Mouse (Mus musculus) embryo, embryonic 11.5 days (tissue): Measurements from ENCODE around the gene Cep350.

Experiments
- DNase-seq: peaks from one replicate; pipeline ENCODE4 v3.0.0-alpha.2; 2012; ENCODE audit warnings: low read depth, low spot score

Gene Cep350

DNA sequence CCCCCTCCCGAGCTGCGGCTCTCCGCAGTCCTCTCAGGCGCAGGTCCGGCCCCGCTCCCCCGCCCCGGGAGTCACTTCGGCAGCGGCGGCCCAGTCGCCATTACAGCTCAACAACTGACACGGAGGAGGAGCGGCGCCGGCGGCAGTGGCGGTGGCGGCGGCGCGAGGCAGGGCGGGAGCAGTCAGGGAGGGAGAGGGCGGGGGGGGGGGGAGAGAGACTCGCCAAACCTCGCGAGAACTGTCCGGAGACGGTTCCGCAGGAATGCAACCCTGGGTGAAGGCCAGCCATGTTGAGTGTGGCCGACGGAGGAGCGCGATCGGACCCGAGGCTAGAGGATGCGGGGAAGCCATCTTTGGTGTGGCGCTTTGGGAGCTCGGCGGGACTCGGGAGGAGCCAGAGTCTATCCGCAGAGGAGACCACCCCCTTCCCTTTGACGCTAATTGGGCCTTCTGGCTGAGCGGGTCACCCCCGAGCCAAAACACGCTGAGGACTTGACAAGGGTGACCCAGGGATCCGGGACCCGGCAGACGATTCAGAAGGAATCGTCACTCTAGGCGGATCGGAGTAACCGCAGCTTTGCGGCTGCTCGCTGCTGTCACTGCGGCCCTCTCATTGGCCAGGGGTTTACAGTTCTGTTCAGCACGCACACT, at the start of gene Cep350:
Gene Cep350 (minus strand): TSS at position 188 of the 651 bp plus-strand sequence.
- peak; percentile 94 for DNase-seq

DNA sequence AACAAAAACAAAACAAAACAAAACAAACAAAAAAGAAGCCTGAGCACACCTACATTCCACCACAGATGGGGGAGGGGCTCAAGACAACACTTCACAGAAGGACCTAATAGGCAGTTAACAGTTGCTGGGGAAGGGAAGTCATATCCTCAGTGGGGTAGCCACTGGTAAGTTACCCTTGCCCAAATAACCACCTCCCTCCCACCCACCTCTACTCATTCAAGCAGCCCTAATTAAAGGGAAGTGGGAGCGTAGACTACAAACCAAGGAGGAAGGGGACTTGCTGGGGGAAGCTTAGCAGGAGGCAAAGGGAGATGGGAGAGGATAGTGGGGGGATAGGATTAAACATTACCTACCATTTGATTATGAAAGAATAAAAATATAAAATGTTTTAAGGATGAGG, 47.3 kb upstream of the Cep350 start:
- no peak for DNase-seq

- DNase-seq, result no peak
Observed at GRCm38 (mm10) chr1:156019800-156020199, 46.7 kb upstream of the Cep350 start.

GRCm38 (mm10) chr1:156009003-156009402, 35.9 kb upstream of the Cep350 start:
- no peak for DNase-seq

- no peak for DNase-seq
Observed at GRCm38 (mm10) chr1:156005906-156006305, 32.9 kb upstream of the Cep350 start.

- DNase-seq, result no peak
Observed at GRCm38 (mm10) chr1:156003201-156003935, 30.3 kb upstream of the Cep350 start.

- no peak for DNase-seq
Observed at GRCm38 (mm10) chr1:156002366-156002765, 29.3 kb upstream of the Cep350 start.

GRCm38 (mm10) chr1:155995612-155996011, 22.6 kb upstream of the Cep350 start:
- DNase-seq, result no peak

- DNase-seq, result no peak
Observed at GRCm38 (mm10) chr1:155994524-155994923, 21.5 kb upstream of the Cep350 start.

DNA sequence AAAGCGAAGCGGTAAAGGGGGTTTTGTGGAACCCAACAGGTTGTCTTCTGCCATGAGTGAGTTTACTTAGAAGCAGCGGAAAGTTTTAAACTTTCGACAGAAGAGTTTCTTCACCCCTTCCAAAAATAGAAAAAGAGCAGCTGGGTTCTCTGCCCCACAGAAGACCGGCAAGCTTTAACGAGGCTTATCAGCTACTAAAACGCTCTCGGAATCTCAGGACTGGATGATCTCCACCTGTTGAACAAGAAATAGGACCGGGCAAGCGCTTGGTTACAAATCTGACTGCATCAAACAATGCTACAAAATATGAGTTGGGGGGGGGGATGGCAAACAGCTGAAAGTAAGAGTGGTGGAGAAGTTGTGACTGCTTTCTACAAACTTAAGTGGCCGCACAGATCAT, 17.3 kb upstream of the Cep350 start:
- DNase-seq, result no peak

DNA sequence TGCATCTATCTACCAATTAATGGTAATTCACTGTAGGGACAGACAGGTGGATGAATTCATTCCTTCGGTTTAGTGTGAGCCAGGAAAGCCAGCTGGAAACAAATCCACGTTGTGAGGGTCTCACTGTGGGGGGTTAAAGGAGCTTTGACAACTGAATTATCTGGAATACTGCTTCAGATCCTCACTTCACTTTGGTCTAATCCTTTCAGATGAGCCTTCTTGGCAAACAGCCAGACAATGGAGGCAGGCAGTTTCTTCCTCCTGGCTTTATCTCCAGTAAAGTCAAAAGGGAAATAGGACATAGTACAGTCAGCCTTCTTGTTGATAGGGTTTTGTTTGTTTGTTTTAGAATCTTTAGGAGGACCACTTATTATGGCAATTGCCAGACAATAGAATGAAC, 16.3 kb upstream of the Cep350 start:
- no peak for DNase-seq

GRCm38 (mm10) chr1:155987625-155988024, 14.6 kb upstream of the Cep350 start:
- no peak for DNase-seq

DNA sequence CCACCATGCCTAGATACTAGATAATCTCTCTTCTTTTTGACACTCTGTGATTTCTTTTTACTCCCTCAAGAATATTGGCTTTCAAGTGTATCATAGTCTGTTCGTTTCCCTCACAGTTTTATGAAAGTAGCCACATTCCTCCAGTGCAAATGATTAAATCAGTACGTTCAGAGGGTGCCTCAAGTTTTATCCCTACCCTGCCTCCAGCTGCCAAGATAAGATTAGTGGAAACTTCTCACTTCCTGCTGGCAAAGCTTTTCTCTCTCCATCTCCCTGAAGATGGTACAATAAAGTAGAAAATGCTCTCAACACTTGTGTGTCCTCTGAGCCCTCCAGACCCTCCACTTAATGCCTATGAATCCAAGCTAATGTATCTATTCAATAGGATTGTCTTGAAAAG, 1.9 kb upstream of the Cep350 start:
- no peak for DNase-seq

DNA sequence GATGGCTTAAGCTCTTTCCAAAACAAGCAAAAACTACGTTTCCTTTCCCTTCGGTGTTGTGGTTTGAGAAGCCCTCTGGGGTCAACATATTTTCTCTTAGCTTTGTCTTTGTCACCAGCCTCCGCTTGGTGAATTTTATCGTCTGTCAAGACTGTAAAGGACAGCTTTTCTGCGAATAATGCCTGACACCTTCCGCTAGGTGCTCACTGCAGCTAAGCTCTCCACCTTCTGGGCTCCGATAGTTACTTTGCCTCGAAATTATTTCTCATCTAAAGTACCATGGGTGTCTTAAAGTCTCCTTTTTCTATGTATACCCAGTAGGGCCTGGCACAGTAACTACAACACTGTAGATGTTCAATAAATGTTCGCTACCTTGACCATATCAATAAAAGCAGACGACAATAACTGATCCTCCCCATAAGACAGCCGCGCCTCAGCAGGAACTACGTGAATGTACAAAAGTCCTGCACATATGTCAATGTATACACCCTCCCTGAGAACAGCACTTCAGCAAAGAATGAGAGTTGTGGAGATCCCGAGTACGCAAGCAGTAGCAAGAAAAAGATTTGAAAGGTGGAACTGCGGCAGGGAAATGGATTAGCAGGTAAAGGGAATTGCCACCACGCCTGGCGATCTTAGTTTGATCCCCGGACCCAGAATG, 794 bp upstream of the Cep350 start:
- DNase-seq, result no peak

- no peak for DNase-seq
Observed at GRCm38 (mm10) chr1:155972146-155973067, 648 bp downstream of the Cep350 start.

DNA sequence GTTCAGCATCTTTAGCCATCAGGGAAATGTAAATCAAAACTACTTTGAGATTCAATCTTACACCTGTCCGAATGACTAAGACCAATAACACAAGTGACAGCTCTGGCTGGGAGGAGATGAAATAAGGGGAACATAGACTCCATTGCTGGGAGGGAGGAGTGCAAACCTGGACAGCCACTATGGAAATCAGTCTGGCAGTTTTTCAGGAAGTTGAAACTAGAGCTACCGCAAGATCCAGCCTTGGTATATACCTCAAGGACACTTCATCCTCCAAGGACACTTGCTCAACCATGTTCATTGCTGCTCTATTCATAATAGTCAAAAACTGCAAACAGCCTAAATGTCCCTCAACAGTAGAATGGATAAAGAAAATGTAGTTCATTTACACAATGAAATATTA, 23.9 kb downstream of the Cep350 start:
- DNase-seq, result no peak

GRCm38 (mm10) chr1:155944361-155944760, 28.7 kb downstream of the Cep350 start:
- DNase-seq, result no peak

- no peak for DNase-seq
Observed at GRCm38 (mm10) chr1:155937416-155937815, 35.6 kb downstream of the Cep350 start.

DNA sequence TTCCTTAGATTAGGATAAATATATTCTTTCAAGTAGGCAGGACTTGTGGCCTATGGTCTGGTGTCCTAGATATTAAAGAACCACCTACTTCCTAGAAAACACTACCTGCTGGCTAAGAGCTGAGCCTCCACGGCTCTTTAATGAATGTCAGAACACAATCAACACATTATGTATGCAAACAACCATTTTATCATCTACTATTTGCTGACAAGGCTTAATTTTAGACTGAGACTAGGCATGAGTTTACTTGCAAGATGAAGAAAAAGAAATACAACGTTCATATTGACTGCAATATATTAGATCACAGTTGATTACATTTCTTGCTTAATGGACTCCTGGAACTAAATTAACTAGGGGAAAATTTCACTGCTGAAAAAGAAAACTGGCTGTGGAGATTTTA, 38.4 kb downstream of the Cep350 start:
- DNase-seq, result no peak

DNA sequence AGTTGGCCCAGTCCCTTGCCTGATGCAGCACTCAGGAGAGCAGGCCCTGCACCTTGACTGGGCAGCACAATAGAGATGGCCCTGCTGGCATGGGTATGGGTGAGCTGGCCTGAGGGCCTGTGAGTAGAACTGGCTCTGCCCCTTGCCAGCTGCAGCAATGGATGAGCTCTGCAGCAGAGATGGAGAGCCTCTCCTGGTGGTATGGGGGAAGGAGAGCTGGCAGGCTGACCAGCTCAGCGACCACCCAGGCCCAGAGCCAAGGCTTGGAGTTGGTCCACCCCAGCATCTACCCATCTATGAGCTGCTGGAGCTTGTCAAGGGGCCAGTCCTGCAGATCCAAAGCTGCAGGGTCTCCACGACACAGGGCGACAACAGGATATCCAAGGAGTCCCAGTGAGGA, 69.5 kb downstream of the Cep350 start:
- DNase-seq, result no peak

DNA sequence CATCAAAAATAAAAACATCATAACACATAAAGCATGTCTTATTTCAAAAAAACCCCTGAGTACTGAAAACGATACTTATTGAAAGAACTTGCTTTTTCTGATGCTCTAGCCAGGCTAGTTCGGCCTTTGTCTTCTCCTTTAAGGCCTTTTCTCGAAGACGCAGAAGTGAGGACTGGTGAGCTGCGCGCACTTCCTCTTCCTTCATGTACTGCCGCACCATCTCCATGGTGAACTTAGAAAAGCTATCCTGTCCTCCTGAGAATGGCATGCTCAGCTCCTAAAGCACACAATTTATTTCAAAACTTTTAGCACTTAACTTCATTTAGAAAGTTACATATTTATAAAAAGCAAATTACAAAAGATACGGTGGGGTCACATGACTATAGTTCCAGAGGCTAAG, 71.7 kb downstream of the Cep350 start:
- DNase-seq, result no peak

GRCm38 (mm10) chr1:155894382-155894781, 78.7 kb downstream of the Cep350 start:
- DNase-seq, result no peak
